Mouse (Mus musculus) intestine, postnatal 0 days (tissue): ENCODE measurements around the gene Rhot2. TPM values are rescaled to one million over a fixed set of nuclear protein-coding genes. Genes with fewer than 3 reads are reported as not detected.

Experiments used
- ATAC-seq: fragments of 200-750 bp; cut with Nextera tagmentation; 2 replicates; pipeline ENCODE4 v1.8.0; 2017; ENCODE audit warnings: mild to moderate bottlenecking, moderate TSS enrichment, moderate library complexity
- H3K27ac ChIP-seq: fragments of 300-500 bp; sonication (generic); 2 replicates; pipeline ENCODE4 v1.5.1; 2014; ENCODE audit warnings: mild to moderate bottlenecking, low read depth, low read length, moderate library complexity
- H3K27me3 ChIP-seq: fragments of 300-500 bp; sonication (generic); replicated peaks from 2 replicates; pipeline ENCODE4 v1.6.1; 2014; ENCODE audit warnings: low read length, mixed read lengths; ENCODE audit not compliant: control insufficient read depth, insufficient read depth
- H3K36me3 ChIP-seq: fragments of 300-500 bp; sonication (generic); 2 replicates; pipeline ENCODE4 v1.6.1; 2014; ENCODE audit warnings: mild to moderate bottlenecking, moderate library complexity; ENCODE audit not compliant: control insufficient read depth, insufficient read depth
- H3K4me1 ChIP-seq: fragments of 300-500 bp; sonication (generic); replicated peaks from 2 replicates; pipeline ENCODE4 v1.6.1; 2014; ENCODE audit warnings: antibody characterized with exemption, low read length, mixed read lengths; ENCODE audit not compliant: control insufficient read depth, insufficient read depth
- H3K4me2 ChIP-seq: fragments of 300-500 bp; sonication (generic); replicated peaks from 2 replicates; pipeline ENCODE4 v1.6.1; 2014; ENCODE audit warnings: low read depth, mild to moderate bottlenecking, moderate library complexity
- H3K4me3 ChIP-seq: fragments of 300-500 bp; sonication (generic); 2 replicates; pipeline ENCODE4 v1.5.1; 2014; ENCODE audit warnings: low read depth, low read length
- H3K9ac ChIP-seq: fragments of 300-500 bp; sonication (generic); 2 replicates; pipeline ENCODE4 v1.6.1; 2014; ENCODE audit warnings: mild to moderate bottlenecking, low read depth, low read length
- H3K9me3 ChIP-seq: fragments of 300-500 bp; sonication (generic); 2 replicates; pipeline ENCODE4 v1.6.1; 2016; ENCODE audit warnings: mixed run types; ENCODE audit not compliant: control insufficient read depth
- CTCF ChIP-seq: sonication (generic); IDR thresholded peaks from 2 replicates; pipeline ENCODE4 v1.5.1; 2016; ENCODE audit warnings: low read depth, mild to moderate bottlenecking, control low read depth, antibody characterized with exemption, moderate library complexity
- WGBS: fragments of 180-500 bp; shearing (Covaris S2); extraction: QIAGEN DNeasy Blood & Tissue Kit; methylation state at CpG from one replicate; pipeline ENCODE4 v1.1.7; 2014; 5-methylcytosine and 5-hydroxymethylcytosine counted together
- polyA plus RNA-seq: library from polyadenylated mRNA; unstranded; fragments of >200 nt; fragmentation: Nextera tagmentation; extraction: Ambion mirVana; gene quantifications from 2 replicates; pipeline ENCODE4 v1.2.1, GENCODE M21; 2015

Gene Rhot2
- polyA plus RNA-seq, 1 experiment from 2014 or later = 18.1 TPM

- Histone ChIP-seq H3K4me1 (peaks cover 11% of the 10 kb centered on the region; the same call in 1 of the 2 replicates), H3K4me3 (peak overlapping the region; percentile 76), H3K27me3 (no peaks in the 10 kb centered on the region), H3K9ac (peak overlapping the region; percentile 78), H3K4me2 (peak overlapping the region; percentile 93), H3K9me3 (no peaks in the 10 kb centered on the region), H3K27ac (peak overlapping the region; percentile 98), H3K36me3 (peaks cover 37% of the 10 kb centered on the region)
- ATAC-seq = no peak
- WGBS = 32% methylated on average over 21 of the region's 21 CpGs
- no peak for TF ChIP-seq CTCF
Measured at GRCm38 (mm10) chr17:25831451-25832281, 13.0 kb downstream of the Rhot2 start.

DNA sequence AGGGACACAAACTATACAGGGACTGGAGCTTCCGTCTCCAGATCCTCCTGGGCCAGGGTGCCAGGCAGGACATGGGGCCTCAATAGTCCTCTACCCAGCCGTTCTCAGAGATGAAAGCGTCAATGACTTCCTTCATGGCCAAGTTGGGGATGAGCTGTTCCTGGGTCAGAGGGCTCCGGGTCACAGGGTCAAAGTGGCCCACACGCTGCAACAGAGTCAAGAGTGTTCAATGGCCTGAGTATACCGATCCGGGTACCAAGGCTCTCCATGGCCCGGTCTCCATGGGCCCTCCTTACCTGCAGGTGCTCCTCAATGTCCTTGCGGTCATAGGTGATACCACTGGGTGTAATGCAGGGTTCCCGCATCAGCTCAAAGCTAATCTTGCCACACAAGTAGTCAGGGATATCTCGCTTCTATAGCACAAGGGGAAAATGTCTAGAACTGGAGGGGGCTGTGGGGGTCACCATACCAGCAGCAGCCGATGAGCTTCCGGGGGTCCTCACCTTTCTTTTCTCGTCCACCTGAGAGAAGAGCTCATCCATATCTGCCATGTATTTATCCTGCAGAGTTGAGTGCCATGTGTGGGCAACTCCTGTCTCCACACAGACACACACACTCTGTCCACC, 13.7 kb downstream of the Rhot2 start:
- Histone ChIP-seq H3K4me1 (peaks cover 9% of the 10 kb centered on the region; the same call in 1 of the 2 replicates), H3K4me3 (no peak overlapping the region)

DNA sequence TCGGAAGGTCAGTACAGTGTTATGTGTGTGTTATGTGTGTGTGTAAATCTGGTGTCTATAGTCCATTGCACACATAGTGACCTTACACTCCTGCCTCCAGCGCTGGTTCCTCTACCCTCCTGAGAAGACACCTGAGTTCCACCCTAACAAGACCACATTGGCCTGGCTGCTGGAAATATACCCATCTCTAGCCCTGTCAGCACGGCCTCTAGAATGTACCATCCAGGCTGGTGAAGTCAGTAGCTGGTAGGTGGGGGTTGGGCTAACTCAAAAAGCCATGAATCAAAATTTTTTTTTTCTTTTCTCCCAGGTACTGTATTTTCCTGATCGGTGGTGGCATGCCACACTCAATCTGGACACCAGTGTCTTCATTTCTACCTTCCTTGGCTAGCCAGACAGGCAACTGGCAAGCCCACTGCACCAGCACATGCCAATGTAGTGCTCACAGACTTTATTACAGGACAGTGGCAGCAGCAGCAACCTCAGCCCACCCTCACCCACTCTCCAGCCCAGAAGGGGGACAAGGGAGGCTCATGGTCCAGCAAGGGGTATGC, 14.4 kb downstream of the Rhot2 start:
- 71% methylated on average over 4 of the region's 4 CpGs for WGBS

More for the DNA sequence above, 13.7 kb downstream of the Rhot2 start:
- 81% methylated on average over 14 of the region's 14 CpGs for WGBS
- peaks cover 43% of the 10 kb centered on the region for H3K36me3 ChIP-seq
- H3K27me3 ChIP-seq = no peaks in the 10 kb centered on the region
- no peak overlapping the region for H3K9ac ChIP-seq
- peak overlapping the region; percentile 50; the same call in 1 of the 2 replicates for H3K27ac ChIP-seq
- TF ChIP-seq CTCF = no peak
- H3K9me3 ChIP-seq = no peaks in the 10 kb centered on the region
- no peak for ATAC-seq
- peak overlapping the region; percentile 93 for H3K4me2 ChIP-seq

GRCm38 (mm10) chr17:25829558-25830017, 15.1 kb downstream of the Rhot2 start:
- no peak for TF ChIP-seq CTCF
- Histone ChIP-seq H3K9ac (peak overlapping the region; percentile 41), H3K4me2 (peak overlapping the region; percentile 86), H3K27ac (peak overlapping the region; percentile 69), H3K4me3 (peak overlapping the region; percentile 52), H3K9me3 (no peaks in the 10 kb centered on the region), H3K4me1 (peaks cover 12% of the 10 kb centered on the region), H3K27me3 (no peaks in the 10 kb centered on the region), H3K36me3 (peaks cover 32% of the 10 kb centered on the region)
- ATAC-seq = no peak
- 21% methylated on average over 8 of the region's 8 CpGs for WGBS

More for the DNA sequence above, 14.4 kb downstream of the Rhot2 start:
- ATAC-seq = no peak
- Histone ChIP-seq H3K4me1 (peaks cover 9% of the 10 kb centered on the region; the same call in 1 of the 2 replicates), H3K4me2 (peak overlapping the region; percentile 86), H3K9ac (no peak overlapping the region), H3K4me3 (no peak overlapping the region), H3K9me3 (no peaks in the 10 kb centered on the region), H3K27ac (no peak overlapping the region), H3K27me3 (no peaks in the 10 kb centered on the region), H3K36me3 (peaks cover 37% of the 10 kb centered on the region)
- TF ChIP-seq CTCF = no peak

DNA sequence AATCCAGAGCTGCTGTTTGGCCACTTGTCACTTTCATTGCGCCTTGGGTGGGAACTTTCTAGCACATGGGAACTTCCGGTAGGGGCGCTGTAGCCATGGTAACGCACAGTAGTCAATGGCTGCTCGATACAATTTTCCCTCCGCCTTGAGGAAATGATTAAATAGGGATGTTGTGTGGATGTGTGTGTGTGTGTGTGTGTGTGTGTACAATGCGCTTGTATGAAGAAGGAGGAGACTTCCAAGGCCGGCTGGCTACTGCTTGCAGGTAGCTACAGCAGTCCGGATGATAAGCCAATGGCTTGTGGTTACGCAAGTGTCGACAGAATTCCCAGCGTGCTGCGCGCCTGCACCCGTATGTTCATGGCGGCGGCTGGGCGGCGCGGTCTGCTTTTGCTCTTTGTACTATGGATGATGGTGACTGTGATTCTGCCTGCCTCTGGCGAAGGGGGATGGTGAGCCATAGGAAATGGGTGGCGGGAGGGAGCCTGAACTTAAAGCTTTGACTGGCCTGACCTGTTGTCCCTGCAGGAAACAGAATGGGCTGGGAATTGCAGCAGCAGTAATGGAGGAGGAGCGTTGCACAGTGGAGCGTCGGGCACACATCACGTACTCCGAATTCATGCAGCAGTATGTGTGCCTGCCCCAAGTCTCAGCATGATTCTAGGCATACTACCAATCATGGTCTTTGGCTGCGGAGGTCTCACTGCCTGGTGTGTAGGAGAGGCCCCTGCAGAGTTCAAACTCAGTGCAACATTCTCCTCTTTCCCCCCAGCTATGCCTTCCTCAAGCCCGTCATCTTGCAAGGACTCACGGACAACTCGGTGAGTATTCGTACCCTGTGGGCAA, 15.7 kb downstream of the Rhot2 start, which contains the start of gene Jmjd8:
Jmjd8 (plus strand) TSS at position 156 of the 846 bp plus-strand sequence.
- Histone ChIP-seq H3K4me2 (peak within 1 kb of the TSS; percentile 86), H3K36me3 (peaks cover 32% of the 10 kb centered on the region), H3K27ac (peak within 1 kb of the TSS; percentile 69), H3K9me3 (no peaks in the 10 kb centered on the region), H3K27me3 (no peaks in the 10 kb centered on the region), H3K9ac (peak within 1 kb of the TSS; percentile 41), H3K4me3 (peak within 1 kb of the TSS; percentile 52), H3K4me1 (peaks cover 18% of the 10 kb centered on the region)
- peak; percentile 70 for TF ChIP-seq CTCF
- WGBS = under 1% methylated on average over 32 of the region's 32 CpGs
- ATAC-seq = peak; percentile 41
